Mouse (Mus musculus): Measurements from ENCODE around the gene Nle1.

Gene Nle1

DNA sequence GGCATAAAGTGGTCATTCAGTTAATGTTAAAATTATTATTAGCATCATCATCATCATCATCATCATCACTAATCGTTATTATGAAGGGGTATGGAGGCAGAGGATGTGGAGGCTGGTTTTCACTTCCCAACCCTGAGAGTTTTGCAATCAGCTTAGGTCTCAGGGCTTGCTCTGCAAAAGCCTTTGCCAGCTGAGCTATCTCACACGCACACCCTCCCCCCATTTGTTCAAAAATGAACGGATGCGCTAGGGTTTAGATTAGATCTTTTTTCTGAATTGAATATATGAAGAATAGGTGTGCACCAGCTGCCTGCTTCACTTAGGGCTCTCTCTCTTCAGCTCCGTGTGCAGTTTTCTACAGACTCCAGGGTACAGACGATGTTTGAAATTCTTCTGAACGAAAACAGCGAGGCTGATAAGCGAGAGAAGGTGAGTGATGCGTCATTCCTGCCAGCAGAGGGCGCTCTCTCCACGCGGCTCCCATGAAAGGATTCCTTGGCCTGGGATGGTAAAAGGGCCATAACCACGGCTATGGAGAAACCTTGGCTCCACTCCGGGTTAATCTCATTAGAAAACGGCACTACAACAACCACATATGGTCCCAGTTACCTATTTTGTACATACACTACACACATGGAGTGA, 6.6 kb upstream of the Nle1 start:
- DNase-seq (ENCODE audit: low spot score): peak; percentile 53

DNA sequence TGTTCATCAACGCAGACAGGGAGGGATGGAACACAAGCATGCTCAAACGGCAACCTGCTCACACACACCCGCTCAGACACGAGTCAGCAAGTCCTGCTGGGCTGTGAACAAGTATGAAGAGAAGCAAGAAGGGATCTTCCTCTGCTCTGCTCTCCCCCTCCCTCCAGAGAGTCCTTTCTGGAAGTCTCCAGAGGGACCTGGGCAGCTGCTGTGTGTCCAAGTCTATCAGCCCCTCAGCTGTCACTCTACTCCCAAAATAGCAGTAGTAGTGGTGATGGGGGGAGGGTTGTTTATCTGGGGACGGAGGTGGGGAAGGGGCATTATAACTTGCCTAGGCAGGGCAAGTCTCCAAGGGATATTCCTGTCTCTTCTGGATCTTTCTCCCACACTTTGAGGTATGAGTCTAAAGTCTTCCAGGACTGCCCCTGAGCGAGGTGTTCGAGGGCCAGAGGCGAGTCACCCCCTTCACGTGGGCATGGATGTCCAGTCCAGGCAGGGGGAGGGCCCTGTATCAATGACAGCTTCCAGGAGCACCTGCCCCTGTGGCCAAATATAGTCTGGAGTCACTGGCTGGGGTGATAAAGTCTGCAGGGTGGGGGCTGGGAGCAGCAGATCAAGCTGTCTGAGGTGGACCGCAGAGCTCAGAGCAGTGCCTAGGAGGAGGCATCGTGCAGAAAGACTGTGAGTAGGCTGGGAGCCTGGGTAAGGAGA, 2.6 kb upstream of the Nle1 start:
- DNase-seq (ENCODE audit: low spot score): no peak

DNA sequence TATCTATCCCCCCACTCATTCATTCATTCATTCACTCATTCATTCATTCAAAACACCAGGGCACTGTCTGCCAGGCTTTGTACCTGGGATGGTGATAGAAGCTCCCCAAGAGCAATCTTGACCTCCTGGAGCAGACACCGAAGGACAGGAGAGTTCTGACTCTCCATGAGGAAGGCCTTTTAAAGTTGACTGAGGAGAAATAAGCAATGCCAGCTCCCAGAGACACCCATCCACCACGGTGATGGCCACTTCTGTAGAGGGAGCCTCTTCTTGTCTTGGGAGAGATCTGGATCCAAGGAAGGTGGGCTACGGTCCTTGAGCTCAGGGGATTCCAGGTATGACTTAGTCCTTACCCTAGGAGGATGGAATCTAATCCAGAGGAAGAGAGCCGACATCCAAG, 2.0 kb upstream of the Nle1 start, which contains the start of gene Unc45b:
Unc45b (plus strand) TSS at position 301 of the 400 bp plus-strand sequence.
- no peak for DNase-seq (ENCODE audit: low spot score)

DNA sequence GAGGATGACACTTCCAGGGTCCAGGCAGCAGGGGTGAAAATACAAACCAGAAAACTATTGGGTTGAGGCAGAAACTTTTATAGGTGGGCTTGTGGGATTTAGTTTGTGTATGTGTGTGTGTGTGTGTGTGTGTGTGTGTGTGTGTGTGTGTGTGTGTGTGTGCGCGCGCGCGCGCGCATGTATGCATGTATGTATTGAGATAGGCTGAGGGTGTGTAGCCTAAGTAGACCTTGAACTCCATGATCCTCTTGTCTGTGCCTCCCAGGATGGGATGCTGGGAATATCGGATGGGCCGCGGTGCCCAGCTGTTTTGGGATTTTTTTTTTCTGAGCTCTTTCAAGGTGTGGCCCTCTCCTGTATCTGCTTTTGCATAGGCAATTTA, 388 bp upstream of the Nle1 start:
- no peak for DNase-seq (ENCODE audit: low spot score)

DNA sequence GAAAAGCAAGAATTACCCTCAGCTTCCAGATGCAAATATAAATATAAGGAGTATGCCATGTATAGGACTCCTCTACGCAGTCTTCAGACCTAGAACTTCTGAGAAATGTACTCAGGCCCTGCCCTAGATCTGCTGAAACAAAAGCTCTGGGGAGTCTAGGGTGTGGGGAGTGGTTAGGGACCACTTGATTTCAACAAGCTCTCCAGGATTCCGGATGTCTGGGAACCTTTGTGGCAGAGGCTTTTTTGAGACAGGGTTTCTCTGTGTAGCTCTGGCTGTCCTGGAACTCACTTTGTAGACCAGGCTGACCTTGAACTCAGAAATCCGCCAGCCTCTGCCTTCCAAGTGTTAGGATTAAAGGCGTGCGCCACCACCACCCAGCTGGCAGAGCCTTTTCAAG, 2.4 kb downstream of the Nle1 start:
- DNase-seq (ENCODE audit: low spot score): no peak

GRCm38 (mm10) chr11:82904952-82905351, 3.3 kb downstream of the Nle1 start:
- DNase-seq (ENCODE audit: low spot score): no peak

GRCm38 (mm10) chr11:82901606-82902310, 6.5 kb downstream of the Nle1 start:
- DNase-seq (ENCODE audit: low spot score): no peak

- DNase-seq (ENCODE audit: low spot score): no peak
Observed at GRCm38 (mm10) chr11:82899720-82900119, 8.5 kb downstream of the Nle1 start.

GRCm38 (mm10) chr11:82897478-82897877, 10.7 kb downstream of the Nle1 start:
- DNase-seq (ENCODE audit: low spot score): no peak

DNA sequence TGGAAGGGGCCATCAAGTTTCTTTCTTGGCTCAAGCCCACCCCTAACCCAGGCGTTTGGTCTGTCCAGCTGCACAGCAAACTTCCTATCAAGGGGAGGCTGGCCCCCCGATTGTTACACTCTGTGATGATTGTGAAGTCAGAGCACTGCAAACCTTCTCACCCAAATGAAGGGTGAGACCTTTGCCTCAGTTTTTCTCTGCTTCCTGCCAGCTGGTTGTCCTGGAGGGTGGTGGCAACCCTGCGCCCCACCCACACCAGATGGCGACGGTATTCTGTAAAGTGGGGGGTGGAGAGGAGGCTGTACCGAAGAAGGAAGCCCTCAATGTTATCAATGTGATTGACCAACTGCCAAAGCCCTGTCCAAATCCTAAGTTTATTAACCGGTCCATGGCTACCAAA, 16.3 kb downstream of the Nle1 start, which contains the start of gene Fndc8:
Fndc8 (plus strand) TSS at position 189 of the 400 bp plus-strand sequence.
- DNase-seq (ENCODE audit: low spot score): no peak

- DNase-seq (ENCODE audit: low spot score): peak; percentile 95
Observed at GRCm38 (mm10) chr11:82890342-82890762, 17.9 kb downstream of the Nle1 start, which contains the start of gene Rad51d. TSS of gene Rad51d (minus strand) at chr11:82890614.

DNA sequence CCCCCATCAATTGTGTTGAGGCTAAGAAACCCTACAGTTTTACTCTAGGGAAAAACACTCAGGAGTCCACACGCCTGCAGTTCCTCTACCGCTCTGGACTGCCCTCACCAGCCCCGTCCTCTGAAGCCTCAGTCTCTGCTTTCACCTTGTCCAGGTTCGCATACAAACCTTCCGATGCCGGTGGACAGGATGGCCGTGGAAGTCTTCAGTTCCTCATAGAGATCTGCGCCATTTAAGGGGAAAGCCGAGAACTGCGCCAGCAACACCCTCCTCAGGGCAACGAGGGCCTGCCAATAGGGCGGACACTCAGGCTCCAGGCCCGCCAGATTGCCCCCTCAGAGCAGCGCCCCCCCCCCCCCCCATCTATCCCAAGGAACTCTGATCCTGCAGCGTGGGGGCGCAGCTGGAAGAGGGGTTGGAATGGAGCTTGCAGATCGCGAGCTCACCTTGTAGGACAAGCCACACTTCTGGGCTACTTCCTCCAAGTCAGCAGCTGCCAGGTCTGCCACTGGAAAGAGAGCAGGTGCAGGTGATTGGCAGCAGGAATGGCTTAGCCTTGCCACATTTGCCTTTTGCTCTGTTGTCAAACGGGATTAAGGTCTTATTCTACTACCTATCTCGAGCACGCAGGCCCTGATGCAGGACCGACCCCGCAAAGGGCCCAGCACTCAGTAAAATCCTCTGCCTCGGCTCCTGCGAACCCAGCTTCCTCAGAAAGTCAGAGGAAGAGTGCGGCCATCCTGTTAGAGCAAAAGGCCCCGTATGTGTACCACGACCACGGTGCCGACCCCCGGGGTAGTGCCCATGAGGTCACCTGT, 18.5 kb downstream of the Nle1 start:
- DNase-seq (ENCODE audit: low spot score): peak; percentile 67

DNA sequence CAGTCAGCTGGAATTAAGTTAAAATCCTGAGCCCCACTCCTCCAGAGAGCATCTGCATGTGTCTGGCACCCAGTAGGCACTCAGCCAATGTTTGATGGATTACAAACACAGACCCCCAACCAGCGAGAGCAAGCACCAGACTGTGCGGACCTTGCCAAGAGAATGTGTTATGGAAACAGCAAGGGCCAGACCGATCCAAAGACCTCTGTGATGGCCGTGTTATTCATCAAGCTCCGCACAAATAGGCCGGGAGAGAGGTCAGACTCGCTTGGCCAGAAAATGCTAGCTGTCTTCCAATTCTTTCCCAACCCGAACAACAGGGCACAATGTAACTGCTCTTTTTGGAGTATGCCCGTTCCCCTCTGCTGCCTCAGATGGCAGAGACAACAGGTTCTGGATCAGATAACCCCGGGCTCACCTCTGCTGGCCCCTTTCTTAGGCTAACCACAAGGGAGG, 19.7 kb downstream of the Nle1 start:
- DNase-seq (ENCODE audit: low spot score): peak; percentile 46

DNA sequence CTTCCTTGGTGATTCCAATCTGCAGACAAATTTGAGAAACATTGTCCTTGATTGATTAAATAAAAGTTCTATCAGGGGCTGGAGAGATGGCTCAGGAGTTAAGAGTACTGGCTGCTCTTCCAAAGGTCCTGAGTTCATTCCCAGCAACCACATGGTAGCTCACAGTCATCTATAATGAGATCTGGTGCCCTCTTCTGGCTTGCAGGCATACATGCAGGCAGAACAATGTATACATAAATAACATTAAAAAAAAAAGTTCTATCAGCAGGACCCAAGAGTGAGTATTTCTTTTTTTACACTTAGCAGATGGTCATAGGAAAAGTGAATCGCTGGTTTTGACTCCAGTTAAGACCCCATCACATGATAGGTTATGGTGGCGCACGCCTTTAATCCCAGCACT, 21.7 kb downstream of the Nle1 start:
- no peak for DNase-seq (ENCODE audit: low spot score)

GRCm38 (mm10) chr11:82883180-82883579, 25.0 kb downstream of the Nle1 start:
- DNase-seq (ENCODE audit: low spot score): no peak

DNA sequence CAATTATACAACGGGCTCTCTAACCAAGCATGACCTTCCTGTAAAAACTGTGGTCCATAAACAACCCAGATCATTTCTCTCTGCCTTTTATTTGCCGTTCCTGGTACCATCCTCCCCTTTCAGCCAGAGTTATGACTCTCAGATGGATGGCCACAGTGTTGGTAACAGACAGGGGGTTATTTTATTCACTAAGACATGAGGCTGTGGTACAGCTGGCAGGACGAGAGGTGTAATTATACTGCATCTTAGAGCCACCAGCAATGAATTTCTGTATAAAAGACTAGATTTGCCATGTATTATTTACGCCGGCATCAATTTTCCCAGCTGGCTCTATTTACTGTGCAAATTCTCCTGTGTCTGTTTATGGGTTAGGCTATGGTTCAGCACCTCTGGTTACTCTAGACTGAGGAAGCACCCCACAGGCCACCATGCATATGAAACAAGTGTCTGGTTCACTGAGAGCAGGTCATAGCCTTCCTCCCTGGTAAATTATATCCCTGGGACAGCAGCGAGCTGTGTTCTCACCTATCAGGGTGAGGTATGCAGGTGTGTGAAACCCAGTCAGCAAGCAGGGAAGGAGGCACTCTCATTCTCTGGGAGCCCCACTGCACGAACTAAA, 30.4 kb downstream of the Nle1 start:
- DNase-seq (ENCODE audit: low spot score): no peak

- no peak for DNase-seq (ENCODE audit: low spot score)
Observed at GRCm38 (mm10) chr11:82875631-82876030, 32.6 kb downstream of the Nle1 start.

- no peak for DNase-seq (ENCODE audit: low spot score)
Observed at GRCm38 (mm10) chr11:82874924-82875323, 33.3 kb downstream of the Nle1 start.

- DNase-seq (ENCODE audit: low spot score): peak; percentile 92
Observed at GRCm38 (mm10) chr11:82871031-82871446, 37.2 kb downstream of the Nle1 start, which contains the start of gene Rffl. TSS of gene Rffl (minus strand) at chr11:82871210.

DNA sequence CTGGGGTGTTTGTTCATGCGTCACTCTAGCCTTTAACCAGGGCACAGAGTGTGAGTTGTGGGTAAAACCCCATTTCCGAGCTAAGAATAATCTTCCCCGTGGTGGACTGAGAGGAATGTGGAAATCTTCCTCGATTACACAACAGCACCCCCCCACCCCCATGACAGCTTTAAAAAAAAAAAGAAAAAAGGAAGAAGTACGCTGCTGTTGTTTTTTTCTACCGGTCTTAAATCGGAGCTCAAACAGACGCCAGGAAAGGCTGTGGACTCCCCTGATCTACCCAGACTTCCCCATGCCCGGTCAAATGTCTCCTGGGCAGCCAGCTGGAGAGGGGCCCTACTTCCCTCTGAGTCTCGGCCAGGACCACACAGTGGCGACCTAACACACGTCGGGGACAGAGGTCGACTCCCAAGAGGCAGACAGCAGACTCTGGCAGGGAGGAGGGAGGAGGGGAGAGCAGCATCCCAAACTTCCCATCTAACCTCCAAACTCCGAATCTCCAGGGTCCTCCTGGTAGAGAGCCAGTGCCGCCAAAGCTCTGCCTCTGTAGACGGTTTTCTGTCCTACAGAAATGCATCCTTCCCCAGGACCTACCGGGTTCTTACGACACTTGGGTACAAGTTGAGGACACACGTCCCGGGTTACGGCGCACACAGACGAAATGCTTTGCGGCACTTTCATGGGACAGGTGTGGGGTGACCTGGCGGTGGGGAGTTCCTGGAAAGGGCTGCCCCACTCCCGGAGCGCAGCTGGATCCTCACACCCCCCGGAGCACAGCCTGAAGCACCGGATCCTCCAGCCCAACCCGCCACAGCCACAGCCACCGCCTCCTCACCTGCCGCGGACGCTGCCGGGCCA, 37.8 kb downstream of the Nle1 start:
- DNase-seq (ENCODE audit: low spot score): peak; percentile 33

Data from MN1 (cell line).